Mouse (Mus musculus) forebrain, postnatal 0 days (tissue): ENCODE measurements around the gene Sall4. TPM values are rescaled to one million over a fixed set of nuclear protein-coding genes. Genes with fewer than 3 reads are reported as not detected.
A peak's percentile ranks its signal among the peaks of the same experiment; 100 is the strongest.

Experiments
- ATAC-seq: fragments of 200-750 bp; cut with Nextera tagmentation; 2 replicates; pipeline ENCODE4 v1.8.0; 2017; ENCODE audit warnings: mild to moderate bottlenecking, moderate library complexity
- DNase-seq: peaks from one replicate; pipeline ENCODE4 v3.0.0-alpha.2; 2015
- H3K27ac ChIP-seq: fragments of 300-500 bp; sonication (generic); 2 replicates; pipeline ENCODE4 v1.5.1; 2014; ENCODE audit warnings: low read depth, mild to moderate bottlenecking, antibody characterized with exemption, low read length, moderate library complexity, mixed read lengths
- H3K27me3 ChIP-seq: fragments of 300-500 bp; sonication (generic); 2 replicates; pipeline ENCODE4 v1.6.1; 2014; ENCODE audit warnings: mild to moderate bottlenecking, low read length, mixed read lengths; ENCODE audit not compliant: insufficient read depth
- H3K36me3 ChIP-seq: fragments of 300-500 bp; sonication (generic); 2 replicates; pipeline ENCODE4 v1.6.1; 2014; ENCODE audit warnings: mild to moderate bottlenecking, moderate library complexity; ENCODE audit not compliant: insufficient read depth
- H3K4me1 ChIP-seq: fragments of 300-500 bp; sonication (generic); 2 replicates; pipeline ENCODE4 v1.6.1; 2014; ENCODE audit warnings: antibody characterized with exemption; ENCODE audit not compliant: insufficient read depth
- H3K4me2 ChIP-seq: fragments of 300-500 bp; sonication (generic); 2 replicates; pipeline ENCODE4 v1.6.1; 2014; ENCODE audit warnings: low read depth, mild to moderate bottlenecking, moderate library complexity
- H3K4me3 ChIP-seq: fragments of 300-500 bp; sonication (generic); 2 replicates; pipeline ENCODE4 v1.5.1; 2014; ENCODE audit warnings: low read depth, low read length, mixed read lengths
- H3K9ac ChIP-seq: fragments of 300-500 bp; sonication (generic); 2 replicates; pipeline ENCODE4 v1.6.1; 2014; ENCODE audit warnings: mild to moderate bottlenecking
- H3K9me3 ChIP-seq: fragments of 300-500 bp; sonication (generic); 2 replicates; pipeline ENCODE4 v1.6.1; 2016; ENCODE audit warnings: low read length
- CTCF ChIP-seq: sonication (generic); IDR thresholded peaks from 2 replicates; pipeline ENCODE4 v1.5.1; 2016; ENCODE audit warnings: antibody characterized with exemption, control low read depth, low read depth
- WGBS: fragments of 180-500 bp; shearing (Covaris S2); extraction: QIAGEN DNeasy Blood & Tissue Kit; methylation state at CpG from one replicate; pipeline ENCODE4 v1.1.7; 2014; 5-methylcytosine and 5-hydroxymethylcytosine counted together
- polyA plus RNA-seq: library from polyadenylated mRNA; unstranded; fragments of >200 nt; fragmentation: Nextera tagmentation; extraction: Ambion mirVana; gene quantifications from 2 replicates; pipeline ENCODE4 v1.2.1, GENCODE M21; 2015
- total RNA-seq: library from RNA; depleted of rRNA; stranded (reverse); fragments of >200 nt; gene quantifications from 2 replicates; pipeline ENCODE4 v1.2.3, GENCODE M21; 2014; rRNA removed

Gene Sall4
- total RNA-seq, result 0.10 and 0.31 TPM in 2 replicates
- 0.05 and 0.06 TPM in 2 replicates for polyA plus RNA-seq

DNA sequence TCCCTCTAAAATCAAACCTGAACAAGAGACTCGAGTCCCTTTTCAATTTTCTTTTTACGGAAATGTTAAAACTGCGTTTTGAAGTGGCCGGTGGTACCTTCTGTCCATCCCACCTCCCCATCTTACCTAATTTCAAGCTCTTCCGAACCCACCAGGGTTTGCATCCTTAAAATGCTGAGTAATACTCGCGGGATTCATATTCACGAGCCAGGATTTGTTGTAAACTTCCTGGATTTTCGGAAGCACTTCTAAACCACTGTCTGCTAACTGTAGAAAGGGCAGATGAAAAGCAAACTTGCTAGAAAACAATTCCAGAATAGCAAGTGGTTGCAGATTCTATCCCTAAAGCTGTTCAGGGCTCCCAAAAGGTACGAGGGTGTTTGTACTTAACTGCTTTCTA is at the start of gene Sall4:
Gene Sall4 (minus strand): TSS at position 362 of the 400 bp plus-strand sequence.
- peak within 1 kb of the TSS; percentile 59 for H3K4me2 ChIP-seq
- H3K4me3 ChIP-seq, result peak within 1 kb of the TSS; percentile 34
- TF ChIP-seq CTCF, result no peak
- DNase-seq, result peak; percentile 39
- H3K27me3 ChIP-seq, result peaks cover 54% of the 10 kb centered on the region
- H3K4me1 ChIP-seq, result peaks cover 4% of the 10 kb centered on the region; the same call in 1 of the 2 replicates
- H3K36me3 ChIP-seq, result no peaks in the 10 kb centered on the region; the same call in 1 of the 2 replicates
- 22% methylated on average over 10 of the region's 10 CpGs for WGBS
- no peak within 1 kb of the TSS for H3K27ac ChIP-seq
- no peaks in the 10 kb centered on the region for H3K9me3 ChIP-seq
- no peak within 1 kb of the TSS for H3K9ac ChIP-seq
- no peak for ATAC-seq

GRCm38 (mm10) chr2:168813243-168813642 is 45.5 kb upstream of the Sall4 start:
- DNase-seq, result no peak
- no peaks in the 10 kb centered on the region; the same call in 1 of the 2 replicates for H3K27me3 ChIP-seq
- H3K4me3 ChIP-seq, result no peak overlapping the region
- H3K9me3 ChIP-seq, result no peaks in the 10 kb centered on the region
- no peak for ATAC-seq
- TF ChIP-seq CTCF, result no peak
- no peaks in the 10 kb centered on the region for H3K4me1 ChIP-seq
- 35% methylated on average over 6 of the region's 6 CpGs for WGBS
- no peak overlapping the region for H3K4me2 ChIP-seq
- no peak overlapping the region for H3K9ac ChIP-seq
- no peaks in the 10 kb centered on the region for H3K36me3 ChIP-seq
- H3K27ac ChIP-seq, result no peak overlapping the region

DNA sequence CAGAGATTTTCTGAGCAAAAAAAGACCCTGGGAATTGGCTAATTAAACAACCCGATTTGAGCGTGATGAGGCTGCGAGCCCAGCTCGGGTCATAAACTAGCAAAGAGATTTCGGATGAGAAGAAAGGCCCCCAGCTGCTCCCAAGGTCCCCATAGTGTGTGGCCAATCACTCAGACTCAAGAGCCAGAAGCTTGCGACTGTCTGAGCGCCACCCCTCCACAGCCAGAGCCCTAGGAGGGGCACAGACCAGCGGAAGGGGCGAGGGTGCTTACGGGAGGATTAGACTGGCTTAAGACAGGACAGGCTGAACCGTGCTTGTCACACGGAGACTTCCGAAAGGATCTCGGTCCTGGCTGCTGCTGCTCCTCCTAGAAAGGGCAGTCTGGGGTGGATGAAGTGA is 42.2 kb upstream of the Sall4 start:
- Histone ChIP-seq H3K9ac (no peak overlapping the region), H3K36me3 (no peaks in the 10 kb centered on the region), H3K4me3 (no peak overlapping the region), H3K4me2 (no peak overlapping the region), H3K27me3 (no peaks in the 10 kb centered on the region; the same call in 1 of the 2 replicates), H3K9me3 (no peaks in the 10 kb centered on the region), H3K4me1 (no peaks in the 10 kb centered on the region), H3K27ac (no peak overlapping the region)
- no peak for DNase-seq
- 5% methylated on average over 14 of the region's 14 CpGs for WGBS
- TF ChIP-seq CTCF, result no peak
- ATAC-seq, result no peak

DNA sequence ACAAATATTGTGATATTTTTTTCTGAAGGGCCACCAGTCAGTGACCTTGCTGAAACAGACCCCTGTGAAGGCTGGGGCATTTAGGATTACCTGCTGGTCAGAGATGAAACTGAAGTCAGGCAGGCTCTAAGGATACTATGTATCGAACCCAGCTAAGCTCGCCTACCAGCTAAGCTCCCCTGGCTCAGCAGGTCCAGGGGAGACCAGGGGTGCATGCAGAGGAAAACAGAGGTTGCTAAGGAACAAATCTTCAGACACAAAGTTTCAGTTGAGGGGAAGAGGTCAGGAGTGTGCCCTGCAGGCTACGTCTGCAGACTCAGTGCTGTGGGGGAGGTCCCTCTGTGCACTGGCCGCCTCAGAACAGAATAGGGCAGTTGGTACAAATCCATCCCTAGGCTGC is 39.9 kb upstream of the Sall4 start:
- 47% methylated on average over 4 of the region's 4 CpGs for WGBS

GRCm38 (mm10) chr2:168803849-168804248 is 36.1 kb upstream of the Sall4 start:
- WGBS, result 81% methylated on average over 4 of the region's 4 CpGs
- H3K9me3 ChIP-seq, result no peaks in the 10 kb centered on the region

More for the DNA sequence above, 39.9 kb upstream of the Sall4 start:
- H3K4me3 ChIP-seq, result no peak overlapping the region
- ATAC-seq (no peak), DNase-seq (no peak)
- no peaks in the 10 kb centered on the region for H3K9me3 ChIP-seq
- no peak overlapping the region for H3K4me2 ChIP-seq
- H3K4me1 ChIP-seq, result no peaks in the 10 kb centered on the region
- no peaks in the 10 kb centered on the region for H3K36me3 ChIP-seq
- no peak overlapping the region for H3K27ac ChIP-seq
- no peaks in the 10 kb centered on the region; the same call in 1 of the 2 replicates for H3K27me3 ChIP-seq
- TF ChIP-seq CTCF, result no peak
- no peak overlapping the region for H3K9ac ChIP-seq

GRCm38 (mm10) chr2:168799326-168799725 is 31.6 kb upstream of the Sall4 start:
- Histone ChIP-seq H3K4me1 (no peaks in the 10 kb centered on the region), H3K36me3 (no peaks in the 10 kb centered on the region), H3K4me2 (no peak overlapping the region), H3K27ac (no peak overlapping the region), H3K27me3 (no peaks in the 10 kb centered on the region), H3K9ac (no peak overlapping the region), H3K4me3 (no peak overlapping the region), H3K9me3 (no peaks in the 10 kb centered on the region)
- TF ChIP-seq CTCF, result no peak
- no peak for ATAC-seq
- WGBS, result 91% methylated on average over 12 of the region's 12 CpGs
- no peak for DNase-seq

More at GRCm38 (mm10) chr2:168803849-168804248, 36.1 kb upstream of the Sall4 start:
- DNase-seq (no peak), ATAC-seq (no peak)
- Histone ChIP-seq H3K27ac (no peak overlapping the region), H3K4me2 (no peak overlapping the region), H3K4me3 (no peak overlapping the region), H3K36me3 (no peaks in the 10 kb centered on the region), H3K27me3 (no peaks in the 10 kb centered on the region; the same call in 1 of the 2 replicates), H3K4me1 (no peaks in the 10 kb centered on the region), H3K9ac (no peak overlapping the region)
- TF ChIP-seq CTCF, result no peak

- DNase-seq, result no peak
- H3K9me3 ChIP-seq, result no peaks in the 10 kb centered on the region
- no peaks in the 10 kb centered on the region for H3K4me1 ChIP-seq
- no peaks in the 10 kb centered on the region for H3K27me3 ChIP-seq
- 93% methylated on average over 7 of the region's 7 CpGs for WGBS
- ATAC-seq, result no peak
- no peak overlapping the region for H3K4me3 ChIP-seq
- H3K27ac ChIP-seq, result no peak overlapping the region
- H3K9ac ChIP-seq, result no peak overlapping the region
- H3K4me2 ChIP-seq, result no peak overlapping the region
- no peaks in the 10 kb centered on the region for H3K36me3 ChIP-seq
- no peak for TF ChIP-seq CTCF
Measured at GRCm38 (mm10) chr2:168798921-168799320, 31.2 kb upstream of the Sall4 start.
